Mouse (Mus musculus) layer of hippocampus, adult 2 months (tissue): ENCODE data around the gene Crybb3. TPM values are rescaled to one million over a fixed set of nuclear protein-coding genes. Genes with fewer than 3 reads are reported as not detected.

Source experiments
- DNase-seq, 2 experiments: peaks; one replicate each; pipeline ENCODE4 v3.0.0; 2022; ENCODE audit warnings: low spot score in 2 of 2
- H3K27ac ChIP-seq: fragments of 200-600 bp; 2 replicates; pipeline ENCODE4 v1.8.1; 2022
- H3K4me3 ChIP-seq: fragments of 200-600 bp; 2 replicates; pipeline ENCODE4 v1.8.1; 2022; ENCODE audit warnings: mild to moderate bottlenecking
- CTCF ChIP-seq: fragments of 200-600 bp; conservative IDR thresholded peaks from 2 replicates; pipeline ENCODE4 v1.8.1; 2022; ENCODE audit warnings: antibody characterized with exemption, mild to moderate bottlenecking, moderate library complexity
- long read RNA-seq, 2 experiments: library from polyadenylated mRNA; stranded (forward); transcript quantifications; one replicate each; pipeline ENCODE4 v2.0.0; 2021; ENCODE audit warnings: borderline mapping rate in 2 of 2
- total RNA-seq, 2 experiments: library from RNA; stranded (reverse); gene quantifications; 2 replicates each; pipeline ENCODE4 v1.2.3; 2021

Gene Crybb3
- 1 to 10 TPM; 3.8 to 4.2 TPM for total RNA-seq
- long read RNA-seq, experiment 1, partial matches to known transcripts: 0 of 1 reads
- long read RNA-seq, experiment 1, other reads (novel, unspliced or antisense): 0 of 1 reads
- long read RNA-seq, experiment 2, partial matches to known transcripts: 0 of 2 reads
- long read RNA-seq, experiment 2, other reads (novel, unspliced or antisense): 1 of 2 reads

- Histone ChIP-seq H3K27ac (peak within 1 kb of the TSS; percentile 29; the same call in 1 of the 2 replicates), H3K4me3 (no peak within 1 kb of the TSS)
- TF ChIP-seq CTCF: no peak
- DNase-seq: no peak
These were observed at the start of gene Crybb3 for GRCm38 (mm10) chr5:113081439-113081838. Gene Crybb3, minus strand, starts transcription at chr5:113081584.

GRCm38 (mm10) chr5:113128426-113128825 lies 47.0 kb upstream of the Crybb3 start:
- no peak for TF ChIP-seq CTCF
- no peak overlapping the region for H3K4me3 ChIP-seq
- no peak overlapping the region; the same call in 1 of the 2 replicates for H3K27ac ChIP-seq
- DNase-seq: no peak

DNA sequence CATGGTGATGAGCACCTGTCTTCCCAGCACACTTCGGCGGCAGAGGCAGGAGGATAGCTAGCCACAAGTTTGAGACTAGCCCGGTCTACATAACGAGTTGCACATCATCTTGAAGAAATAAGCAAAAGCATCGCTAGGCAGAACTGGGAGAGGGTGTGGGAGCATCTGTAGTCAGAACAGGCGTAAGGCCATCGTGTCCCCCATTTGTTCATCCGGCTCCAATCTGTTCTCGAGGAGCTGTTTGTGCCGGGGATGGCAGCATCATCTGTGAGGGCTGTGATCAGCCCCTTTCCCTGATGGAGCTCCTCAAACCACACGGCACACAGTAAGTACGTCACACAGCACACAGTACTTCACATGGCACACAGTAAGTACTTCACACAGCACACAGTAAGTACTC lies 45.1 kb upstream of the Crybb3 start:
- DNase-seq: peak; percentile 71 to 76
- Histone ChIP-seq H3K4me3 (no peak overlapping the region), H3K27ac (peak overlapping the region; percentile 68; the same call in 1 of the 2 replicates)
- no peak for TF ChIP-seq CTCF

DNA sequence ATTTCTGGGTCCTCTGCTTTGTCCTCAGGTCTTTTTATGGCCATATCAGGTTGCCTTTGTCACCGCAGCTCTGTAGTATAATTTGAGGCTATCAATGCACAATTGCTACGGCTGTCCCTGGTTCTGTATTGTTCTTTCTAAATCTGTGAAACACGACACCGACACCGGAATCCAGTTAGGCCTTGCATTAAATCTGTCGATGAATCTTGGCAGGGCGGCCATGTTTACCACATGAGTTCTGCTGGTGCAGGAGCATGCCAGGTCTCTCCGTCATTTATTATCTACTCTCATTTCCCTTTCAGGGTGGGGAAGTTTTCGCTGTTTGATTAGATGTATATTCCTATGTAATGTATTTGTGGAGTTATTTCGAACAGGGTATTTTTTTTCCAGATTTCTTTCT lies 42.3 kb upstream of the Crybb3 start:
- Histone ChIP-seq H3K27ac (peak overlapping the region; percentile 47; the same call in 1 of the 2 replicates), H3K4me3 (no peak overlapping the region)
- TF ChIP-seq CTCF: no peak
- no peak for DNase-seq

GRCm38 (mm10) chr5:113122326-113123054 lies 41.1 kb upstream of the Crybb3 start:
- Histone ChIP-seq H3K27ac (peak overlapping the region; percentile 37; the same call in 1 of the 2 replicates), H3K4me3 (no peak overlapping the region)
- no peak for TF ChIP-seq CTCF
- no peak for DNase-seq

DNA sequence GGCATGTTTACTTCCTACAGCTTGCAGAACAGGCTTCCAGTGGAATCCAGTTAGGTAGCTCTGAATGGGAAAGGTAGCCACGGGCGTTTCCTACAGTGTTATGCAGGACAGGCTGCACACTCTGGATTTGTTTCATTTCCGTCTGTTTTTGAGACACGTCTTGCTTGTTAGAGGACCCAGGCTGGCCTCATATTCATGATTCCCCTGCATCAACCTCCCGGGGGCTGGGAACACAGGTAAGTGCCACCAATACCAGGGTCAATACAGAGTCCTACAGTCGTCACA lies 40.1 kb upstream of the Crybb3 start:
- DNase-seq: no peak
- no peak for TF ChIP-seq CTCF
- no peak overlapping the region for H3K4me3 ChIP-seq
- peak overlapping the region; percentile 37; the same call in 1 of the 2 replicates for H3K27ac ChIP-seq

DNA sequence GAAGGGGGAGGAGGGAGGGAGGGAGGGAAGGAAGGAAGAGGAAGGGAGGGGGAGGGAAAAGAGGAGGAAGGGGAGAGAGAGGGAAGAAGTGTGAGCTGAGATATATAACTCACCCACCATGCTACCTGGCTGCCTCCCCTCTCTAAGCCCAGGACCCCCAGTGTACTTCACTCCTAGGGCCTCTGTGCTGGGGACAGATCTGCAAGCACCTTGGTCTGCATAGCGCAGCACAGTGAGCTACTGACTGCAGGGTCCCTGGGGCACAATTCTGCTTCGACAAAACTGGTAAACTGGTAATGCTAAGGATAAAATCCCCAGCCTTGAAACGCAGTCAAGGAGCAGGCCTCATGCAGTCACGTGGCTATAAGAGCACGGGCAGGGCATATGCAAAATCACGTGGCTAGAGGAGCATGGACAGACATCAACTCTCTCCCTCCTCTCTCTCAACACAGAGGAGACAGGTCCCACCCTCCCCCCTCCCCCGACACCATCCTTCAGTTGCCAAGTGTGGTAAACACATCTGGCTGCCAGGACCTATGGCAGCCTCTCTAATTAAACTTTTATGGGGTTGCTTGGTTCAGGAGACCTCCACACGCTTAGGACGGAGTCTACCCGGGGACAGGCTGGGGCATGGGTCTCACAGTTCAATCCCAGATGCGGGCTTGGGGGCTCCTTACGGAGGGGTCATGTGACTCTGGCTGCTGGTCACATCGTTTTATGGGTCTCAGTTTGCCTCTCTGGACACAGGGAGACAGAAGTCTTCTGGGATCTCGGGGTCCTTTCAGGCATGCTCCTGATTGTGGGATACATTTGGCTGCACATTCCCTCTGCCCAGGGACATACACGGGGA lies 39.6 kb upstream of the Crybb3 start:
- no peak for TF ChIP-seq CTCF
- Histone ChIP-seq H3K4me3 (no peak overlapping the region), H3K27ac (peak overlapping the region; percentile 52; the same call in 1 of the 2 replicates)
- no peak for DNase-seq

DNA sequence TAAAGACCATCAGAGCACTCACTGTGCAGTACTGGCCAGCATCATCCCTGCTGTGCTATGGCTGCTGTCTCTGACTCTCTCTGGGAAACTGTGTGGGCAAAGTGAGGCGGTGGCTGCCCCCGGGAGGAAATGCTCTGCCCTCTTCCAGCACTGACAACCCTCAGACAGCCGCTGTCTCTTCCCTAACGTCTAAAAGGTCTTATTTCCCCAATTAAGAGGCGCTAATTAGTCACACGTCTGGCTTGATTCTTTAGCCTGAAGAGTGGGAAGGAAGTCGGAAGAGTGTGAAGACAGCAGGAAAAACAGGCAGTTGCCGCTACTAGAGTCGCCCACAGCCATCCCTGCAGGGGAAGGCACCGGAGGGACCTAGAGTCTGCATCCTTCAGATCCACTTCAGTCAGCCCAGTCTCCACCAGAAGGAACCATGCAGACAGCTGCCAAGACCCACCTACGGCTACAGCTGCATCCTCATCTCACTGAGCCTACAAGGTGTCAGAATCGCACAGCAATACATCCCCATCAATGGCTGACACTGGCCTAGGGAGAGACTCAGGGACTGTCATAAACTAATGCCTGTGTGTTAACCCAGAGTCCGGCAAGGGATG lies 38.6 kb upstream of the Crybb3 start:
- Histone ChIP-seq H3K4me3 (no peak overlapping the region), H3K27ac (peak overlapping the region; percentile 68)
- TF ChIP-seq CTCF: no peak
- peak in 1 of 2 experiments; percentile 68 for DNase-seq

GRCm38 (mm10) chr5:113119291-113119690 lies 37.9 kb upstream of the Crybb3 start:
- no peak for DNase-seq
- H3K4me3 ChIP-seq: no peak overlapping the region
- peak overlapping the region; percentile 68 for H3K27ac ChIP-seq
- TF ChIP-seq CTCF: no peak

GRCm38 (mm10) chr5:113118695-113119094 lies 37.3 kb upstream of the Crybb3 start:
- no peak for TF ChIP-seq CTCF
- H3K4me3 ChIP-seq: no peak overlapping the region
- no peak for DNase-seq
- peak overlapping the region; percentile 43; the same call in 1 of the 2 replicates for H3K27ac ChIP-seq

- H3K27ac ChIP-seq: peak overlapping the region; percentile 70; the same call in 1 of the 2 replicates
- DNase-seq: no peak
- TF ChIP-seq CTCF: no peak
- no peak overlapping the region for H3K4me3 ChIP-seq
These were observed 36.0 kb upstream of the Crybb3 start for GRCm38 (mm10) chr5:113117361-113117760.

DNA sequence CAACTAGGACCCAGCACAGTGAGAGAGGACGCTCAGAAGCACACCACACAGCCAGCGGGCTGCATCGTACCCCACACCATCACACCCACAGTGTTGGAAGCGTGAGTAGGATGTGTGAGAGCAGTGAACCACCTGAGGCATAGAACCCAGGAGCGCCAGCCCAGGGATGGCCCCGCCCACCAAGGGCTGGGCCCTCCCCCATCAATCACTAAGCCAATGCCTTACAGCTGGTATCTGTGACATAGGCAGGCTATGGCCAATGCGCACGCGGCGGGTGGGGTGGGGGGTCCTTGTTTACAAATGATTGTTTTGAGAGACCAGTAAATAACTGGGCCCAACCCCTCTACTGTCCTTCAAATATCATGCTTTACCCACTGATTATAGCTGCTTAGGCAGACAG lies 34.5 kb upstream of the Crybb3 start:
- 0 out of 2 replicates have a peak overlapping the region, but pooled peaks have one; percentile 23 for H3K27ac ChIP-seq
- TF ChIP-seq CTCF: no peak
- no peak overlapping the region for H3K4me3 ChIP-seq
- DNase-seq: no peak
